Mouse (Mus musculus): ENCODE results near the gene Mllt1.
"Not testable (repeated sequence)": the region's sequence is repeated elsewhere in the genome, so short reads cannot be mapped to it uniquely, and the experiment has no call there.

Gene Mllt1

DNA sequence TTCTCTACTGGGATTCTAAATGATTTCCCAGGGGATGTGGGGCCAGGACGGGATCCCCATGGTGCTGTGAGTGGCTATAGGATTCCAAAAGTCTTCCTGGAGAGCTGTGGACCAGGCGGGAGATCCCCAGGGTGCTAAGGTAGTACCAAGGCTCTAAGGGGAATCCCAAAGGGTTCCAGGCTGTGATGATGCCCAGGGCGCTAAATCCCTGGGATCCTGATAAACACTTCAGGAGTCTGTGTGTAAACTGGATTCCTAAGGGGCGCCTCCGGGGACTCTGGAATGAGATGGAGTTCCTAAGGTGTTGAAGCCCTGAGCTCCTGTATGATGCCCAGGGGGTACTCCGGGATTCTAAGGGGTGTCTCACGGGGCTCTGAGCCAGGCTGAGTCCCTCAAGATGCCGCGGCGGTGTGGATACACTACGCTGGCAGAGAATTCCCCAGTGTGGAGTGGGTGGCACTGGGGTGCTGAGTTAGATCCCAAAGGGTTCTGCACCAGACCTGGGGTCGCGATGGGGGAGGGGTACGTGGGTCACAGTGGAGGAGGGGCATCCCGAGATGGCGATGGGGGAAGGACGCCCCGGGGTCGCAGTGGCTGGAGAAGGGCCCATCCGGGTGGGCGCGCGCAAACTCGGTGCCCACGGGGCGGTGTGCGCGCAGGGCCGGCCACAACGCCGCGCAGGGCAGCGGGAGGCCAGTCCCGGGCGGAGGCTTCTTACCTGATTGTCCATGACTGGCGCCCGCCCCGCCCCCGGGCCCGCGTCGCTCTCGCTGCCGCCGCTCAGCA lies 477 bp downstream of the Mllt1 start:
- peak; percentile 26 for DNase-seq (ENCODE audit: low spot score)

- DNase-seq (ENCODE audit: low spot score) = no peak
Observed at GRCm38 (mm10) chr17:56933395-56933794, 1.8 kb downstream of the Mllt1 start.

GRCm38 (mm10) chr17:56930026-56930425 lies 5.2 kb downstream of the Mllt1 start:
- no peak for DNase-seq (ENCODE audit: low spot score)

- DNase-seq (ENCODE audit: low spot score) = no peak
Observed at GRCm38 (mm10) chr17:56929530-56929929, 5.7 kb downstream of the Mllt1 start.

DNA sequence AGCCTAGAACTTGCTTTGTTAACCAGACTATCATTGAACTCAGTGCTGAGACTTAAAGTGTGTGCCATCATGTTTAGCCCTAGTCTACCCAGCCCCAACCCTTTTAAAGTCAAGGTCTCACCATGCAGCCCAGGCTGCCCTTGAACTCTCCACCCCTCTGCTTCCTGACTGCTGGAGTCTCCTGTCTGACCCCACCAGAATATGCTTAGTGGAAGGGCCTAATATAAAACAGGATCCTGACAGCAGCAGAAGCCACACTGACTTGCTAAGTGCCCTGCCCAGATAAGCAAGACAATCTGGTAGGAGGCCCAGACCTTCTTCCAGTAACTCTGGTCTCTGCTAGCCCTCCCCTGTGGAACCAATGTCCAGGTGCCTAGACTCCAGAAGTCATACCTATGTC lies 6.1 kb downstream of the Mllt1 start:
- no peak for DNase-seq (ENCODE audit: low spot score)

DNA sequence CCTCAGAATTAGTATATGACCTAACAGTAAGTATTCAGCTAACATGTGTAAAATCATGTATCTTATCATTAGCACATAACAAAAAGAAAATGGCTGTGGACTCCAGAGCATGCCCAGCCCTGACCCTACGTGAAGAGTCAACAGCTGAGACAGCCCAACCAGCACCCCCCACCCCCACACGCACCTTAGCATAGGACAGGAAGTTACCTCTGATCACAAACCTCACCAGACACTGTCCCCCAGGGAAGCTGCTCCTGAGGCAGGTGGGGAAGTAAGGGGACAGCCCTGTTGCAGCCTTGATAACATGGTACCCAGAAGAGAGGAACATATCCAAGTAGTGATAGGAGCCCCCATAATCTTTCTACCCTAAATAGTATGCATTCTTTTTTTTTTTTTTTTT lies 9.2 kb downstream of the Mllt1 start:
- DNase-seq (ENCODE audit: low spot score) = no peak

GRCm38 (mm10) chr17:56919725-56920124 lies 15.5 kb downstream of the Mllt1 start:
- DNase-seq (ENCODE audit: low spot score) = no peak

DNA sequence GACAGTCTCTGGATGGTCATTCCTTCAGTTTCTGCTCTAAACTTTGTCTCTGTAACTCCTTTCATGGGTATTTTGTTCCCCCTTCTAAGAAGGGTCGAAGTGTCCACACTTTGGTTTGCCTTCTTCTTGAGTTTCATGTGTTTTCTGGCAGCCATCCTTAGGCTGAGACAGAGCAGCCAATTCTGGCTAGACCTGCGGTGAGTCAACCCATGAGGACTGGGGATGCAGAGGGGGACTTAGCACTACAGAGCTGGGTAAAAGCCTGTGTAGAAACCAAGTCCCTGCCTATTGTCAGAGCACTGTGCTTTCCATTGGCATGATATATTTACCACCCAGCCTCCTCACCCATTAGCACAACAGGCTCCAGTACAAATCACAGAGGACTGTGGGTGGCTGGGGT lies 18.0 kb downstream of the Mllt1 start:
- DNase-seq (ENCODE audit: low spot score) = no peak

DNA sequence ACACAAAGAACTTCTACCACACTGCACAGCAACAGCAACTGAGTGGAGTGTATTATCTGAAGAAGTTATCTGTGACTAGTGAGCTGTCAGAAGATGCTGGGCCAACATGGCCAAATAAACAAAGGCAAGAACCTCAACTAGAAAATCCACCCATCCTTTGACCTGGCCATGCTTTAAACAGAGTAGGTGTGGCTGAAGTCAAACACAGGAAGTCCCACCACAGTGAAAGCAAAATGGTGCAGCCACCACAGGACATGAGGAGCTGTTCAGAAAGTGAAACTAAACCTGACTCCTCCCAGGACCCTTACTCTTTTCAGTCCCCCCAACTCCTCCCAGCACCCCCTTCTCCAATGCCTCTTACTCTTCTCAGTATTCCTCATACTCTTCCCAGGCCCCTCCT lies 21.8 kb downstream of the Mllt1 start:
- no peak for DNase-seq (ENCODE audit: low spot score)

- DNase-seq (ENCODE audit: low spot score) = no peak
Observed at GRCm38 (mm10) chr17:56913023-56913422, 22.2 kb downstream of the Mllt1 start.

- DNase-seq (ENCODE audit: low spot score) = not testable (repeated sequence)
Observed at GRCm38 (mm10) chr17:56909764-56910163, 25.5 kb downstream of the Mllt1 start.

- no peak for DNase-seq (ENCODE audit: low spot score)
Observed at GRCm38 (mm10) chr17:56907887-56908286, 27.3 kb downstream of the Mllt1 start.

- DNase-seq (ENCODE audit: low spot score) = no peak
Observed at GRCm38 (mm10) chr17:56907096-56907495, 28.1 kb downstream of the Mllt1 start.

- no peak for DNase-seq (ENCODE audit: low spot score)
Observed at GRCm38 (mm10) chr17:56906166-56906565, 29.0 kb downstream of the Mllt1 start.

DNA sequence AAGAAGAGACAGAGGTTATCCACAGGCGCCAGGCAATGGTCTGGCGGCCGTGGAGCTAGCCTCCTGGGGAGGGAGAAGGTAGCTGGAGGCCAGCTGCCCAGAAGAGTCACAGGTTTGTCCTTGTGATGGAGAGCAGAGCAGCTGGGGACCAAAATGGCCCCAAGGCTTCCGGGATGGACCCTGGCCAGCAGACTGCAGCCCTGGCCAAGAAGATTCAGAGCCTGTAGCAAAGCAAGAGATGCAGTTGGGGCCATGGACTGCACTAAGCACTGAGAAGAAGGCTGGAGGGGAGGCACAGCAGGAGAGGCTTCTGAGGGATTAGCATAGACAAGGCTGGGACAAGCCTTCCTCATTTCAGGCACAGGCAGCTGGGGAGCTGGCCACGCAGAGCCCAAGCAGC lies 32.5 kb downstream of the Mllt1 start:
- no peak for DNase-seq (ENCODE audit: low spot score)

GRCm38 (mm10) chr17:56897630-56898195 lies 37.5 kb downstream of the Mllt1 start:
- peak; percentile 74 for DNase-seq (ENCODE audit: low spot score)

- DNase-seq (ENCODE audit: low spot score) = peak; percentile 22
Observed at GRCm38 (mm10) chr17:56896513-56897129, 38.6 kb downstream of the Mllt1 start.

DNA sequence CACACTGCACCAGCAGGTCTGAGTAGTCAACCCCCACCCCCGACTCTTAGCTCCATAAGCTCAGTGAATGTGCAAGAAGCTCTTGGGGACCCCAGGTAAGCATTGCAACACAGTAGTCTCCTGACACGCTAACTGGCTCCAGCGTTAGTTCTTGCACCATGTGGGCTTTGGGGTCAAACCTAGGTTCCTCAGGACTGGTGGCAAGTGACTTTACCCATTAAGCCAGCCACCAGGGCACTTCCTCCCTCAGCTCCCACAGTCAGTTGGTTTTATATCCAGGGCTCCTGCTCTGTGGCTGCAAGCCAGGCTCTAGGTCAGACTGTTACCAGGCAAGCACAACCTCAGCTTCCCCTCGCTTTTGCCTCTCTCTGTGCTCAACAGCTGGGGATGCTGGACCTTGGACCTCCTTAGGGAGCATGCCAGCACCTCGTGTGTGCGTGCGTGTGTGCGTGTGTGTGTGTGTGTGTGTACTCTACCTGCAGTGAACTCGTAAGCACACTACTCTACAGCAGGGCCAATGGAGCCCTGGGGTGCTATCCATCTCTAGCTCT lies 39.8 kb downstream of the Mllt1 start:
- DNase-seq (ENCODE audit: low spot score) = no peak

GRCm38 (mm10) chr17:56890018-56890417 lies 45.2 kb downstream of the Mllt1 start:
- no peak for DNase-seq (ENCODE audit: low spot score)

GRCm38 (mm10) chr17:56888050-56888449 lies 47.2 kb downstream of the Mllt1 start:
- DNase-seq (ENCODE audit: low spot score) = no peak

- DNase-seq (ENCODE audit: low spot score) = no peak
Observed at GRCm38 (mm10) chr17:56884809-56885208, 50.4 kb downstream of the Mllt1 start.

DNA sequence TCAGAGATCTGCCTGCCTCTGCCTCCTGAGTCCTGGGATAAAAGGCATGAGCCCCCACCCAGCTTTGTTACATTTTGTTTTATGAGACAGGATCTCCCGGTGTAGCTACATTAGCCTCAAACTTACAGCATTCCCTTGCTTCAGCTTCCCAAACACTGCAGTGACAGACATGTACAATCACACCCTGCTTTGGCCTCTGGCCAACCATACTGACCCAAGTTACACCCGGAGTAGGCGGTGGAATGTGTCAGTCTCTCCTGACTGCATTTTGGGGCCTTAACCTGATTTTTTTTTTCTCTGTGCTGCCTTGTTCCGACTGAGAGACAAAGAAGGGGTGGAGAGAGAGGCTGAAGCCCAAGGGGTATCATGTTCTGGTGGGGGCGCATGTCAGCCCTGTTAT lies 50.9 kb downstream of the Mllt1 start:
- DNase-seq (ENCODE audit: low spot score) = no peak

GRCm38 (mm10) chr17:56883612-56884011 lies 51.6 kb downstream of the Mllt1 start:
- DNase-seq (ENCODE audit: low spot score) = no peak
